Mouse (Mus musculus): ENCODE results near the gene Wipf1. TPM values are rescaled to one million over a fixed set of nuclear protein-coding genes. Genes with fewer than 3 reads are reported as not detected.

The Wipf1 gene
- polyA plus RNA-seq, 1 experiment, result 143 TPM

DNA sequence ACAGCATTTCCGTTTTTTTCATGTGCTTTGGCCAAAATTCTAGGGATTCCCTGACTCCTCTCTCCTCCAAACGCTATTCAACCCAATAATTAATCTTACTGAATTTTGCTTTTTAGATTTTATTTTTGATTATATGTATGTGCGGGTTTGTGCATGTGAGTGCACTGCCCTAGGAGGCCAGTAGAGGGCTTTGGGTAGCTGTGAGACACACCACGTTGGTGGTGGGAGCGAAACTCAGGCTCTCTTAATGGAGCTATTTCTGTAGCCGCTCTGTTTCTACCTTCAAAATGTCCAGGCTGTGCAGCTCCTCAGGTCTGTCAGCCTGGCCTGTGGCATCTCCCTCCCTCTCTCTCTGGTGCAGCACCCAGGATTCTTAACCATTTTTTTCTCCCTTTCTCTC, 50.7 kb downstream of the Wipf1 start:
- Histone ChIP-seq H3K27ac (ENCODE audit: insufficient read depth, low read depth, low read length) (no peak overlapping the region), H3K4me1 (ENCODE audit: control insufficient read depth, insufficient read depth, low read length) (peaks cover 56% of the 10 kb centered on the region), H3K4me3 (ENCODE audit: insufficient read depth, low read length) (no peak overlapping the region)
- TF ChIP-seq CTCF (IDR thresholded peaks at IDR 0.05; ENCODE audit: low read depth, low read length), result peak; percentile 47
- TF ChIP-seq POLR2A (IDR thresholded peaks at IDR 0.05; ENCODE audit: borderline replicate concordance, low read depth, low read length), result no peak

DNA sequence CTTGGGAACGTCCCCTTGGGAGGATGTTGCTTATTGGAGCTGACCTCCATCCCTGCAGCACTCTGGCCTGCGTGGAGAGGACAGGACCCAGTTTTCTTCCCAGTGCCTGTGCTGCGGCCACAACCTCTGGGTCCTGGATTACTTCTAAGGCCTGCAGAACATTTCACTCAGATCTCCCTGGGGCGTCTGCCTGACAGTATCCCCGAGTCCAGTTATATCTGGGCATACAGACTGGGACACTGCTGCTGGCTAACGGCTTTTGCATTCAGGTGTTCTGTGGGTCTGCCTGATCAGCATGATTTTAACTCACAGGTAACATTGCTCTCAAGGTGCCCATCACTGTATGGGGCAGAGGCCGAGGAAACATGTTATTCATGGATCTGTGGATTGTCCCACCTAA, 52.0 kb downstream of the Wipf1 start:
- Histone ChIP-seq H3K27ac (ENCODE audit: insufficient read depth, low read depth, low read length) (0 out of 2 replicates have a peak overlapping the region, but pooled peaks have one; percentile 61), H3K4me1 (ENCODE audit: control insufficient read depth, insufficient read depth, low read length) (peaks cover 49% of the 10 kb centered on the region), H3K4me3 (ENCODE audit: insufficient read depth, low read length) (no peak overlapping the region)
- no peak for TF ChIP-seq CTCF (IDR thresholded peaks at IDR 0.05; ENCODE audit: low read depth, low read length)
- TF ChIP-seq POLR2A (IDR thresholded peaks at IDR 0.05; ENCODE audit: borderline replicate concordance, low read depth, low read length), result no peak

- TF ChIP-seq POLR2A (IDR thresholded peaks at IDR 0.05; ENCODE audit: borderline replicate concordance, low read depth, low read length), result no peak
- no peak for TF ChIP-seq CTCF (IDR thresholded peaks at IDR 0.05; ENCODE audit: low read depth, low read length)
- peaks cover 55% of the 10 kb centered on the region for H3K4me1 ChIP-seq (ENCODE audit: control insufficient read depth, insufficient read depth, low read length)
- H3K27ac ChIP-seq (ENCODE audit: insufficient read depth, low read depth, low read length), result peak overlapping the region; percentile 61
- no peak overlapping the region for H3K4me3 ChIP-seq (ENCODE audit: insufficient read depth, low read length)
Observed at GRCm38 (mm10) chr2:73475519-73475918, 54.0 kb downstream of the Wipf1 start.

- peak; percentile 51 for TF ChIP-seq CTCF (IDR thresholded peaks at IDR 0.05; ENCODE audit: low read depth, low read length)
- no peak for TF ChIP-seq POLR2A (IDR thresholded peaks at IDR 0.05; ENCODE audit: borderline replicate concordance, low read depth, low read length)
- H3K27ac ChIP-seq (ENCODE audit: insufficient read depth, low read depth, low read length), result no peak overlapping the region
- H3K4me3 ChIP-seq (ENCODE audit: insufficient read depth, low read length), result no peak overlapping the region
- peaks cover 65% of the 10 kb centered on the region for H3K4me1 ChIP-seq (ENCODE audit: control insufficient read depth, insufficient read depth, low read length)
Observed at GRCm38 (mm10) chr2:73472130-73472529, 57.4 kb downstream of the Wipf1 start.

DNA sequence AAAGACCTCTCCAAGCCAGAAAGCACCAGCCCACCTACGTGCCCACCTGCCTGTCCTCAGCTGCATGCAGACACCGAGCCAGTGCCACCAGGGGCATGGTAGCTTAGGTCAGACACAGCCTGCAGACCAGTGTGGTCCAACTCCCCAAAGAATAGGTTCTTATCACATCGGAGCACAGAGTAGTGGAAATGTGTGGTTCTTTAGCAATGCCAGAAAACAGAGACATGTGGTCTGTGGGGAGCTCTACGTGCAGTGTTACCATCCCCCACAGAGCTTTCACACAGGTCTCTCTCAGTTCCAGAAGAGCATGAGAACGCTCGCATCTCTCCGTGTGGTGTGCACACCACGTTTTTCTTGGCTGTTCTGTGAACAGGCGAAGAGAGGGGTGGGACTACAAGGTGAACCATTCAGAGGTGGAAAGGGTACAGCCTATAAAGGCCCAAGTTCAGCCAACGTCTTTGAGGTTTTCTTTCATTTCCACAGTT, 59.3 kb downstream of the Wipf1 start:
- peak overlapping the region; percentile 2; the same call in 1 of the 2 replicates for H3K27ac ChIP-seq (ENCODE audit: insufficient read depth, low read depth, low read length)
- no peak overlapping the region for H3K4me3 ChIP-seq (ENCODE audit: insufficient read depth, low read length)
- no peak for TF ChIP-seq POLR2A (IDR thresholded peaks at IDR 0.05; ENCODE audit: borderline replicate concordance, low read depth, low read length)
- TF ChIP-seq CTCF (IDR thresholded peaks at IDR 0.05; ENCODE audit: low read depth, low read length), result no peak
- peaks cover 66% of the 10 kb centered on the region for H3K4me1 ChIP-seq (ENCODE audit: control insufficient read depth, insufficient read depth, low read length)

DNA sequence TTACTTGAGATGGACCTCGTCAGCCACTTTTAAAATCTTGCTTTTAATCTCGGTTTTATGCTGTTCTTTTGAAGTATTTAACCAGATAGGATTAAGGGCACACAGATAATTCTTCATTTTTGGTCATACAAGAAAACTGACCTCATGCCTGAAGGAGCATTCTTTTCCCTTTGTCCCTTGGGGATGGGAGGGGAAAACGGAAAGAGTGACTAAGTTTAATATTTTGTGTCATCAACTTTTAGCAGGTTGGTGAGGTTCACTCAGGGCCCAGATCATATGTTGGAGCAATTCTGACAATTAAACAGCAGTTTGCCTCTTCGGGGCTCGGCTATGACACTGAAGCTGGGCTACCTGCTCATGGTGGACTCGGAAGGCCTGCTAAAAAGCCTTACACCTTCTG, 60.0 kb downstream of the Wipf1 start:
- Histone ChIP-seq H3K27ac (ENCODE audit: insufficient read depth, low read depth, low read length) (no peak overlapping the region), H3K4me1 (ENCODE audit: control insufficient read depth, insufficient read depth, low read length) (peaks cover 64% of the 10 kb centered on the region)

GRCm38 (mm10) chr2:73468993-73469392, 60.5 kb downstream of the Wipf1 start:
- Histone ChIP-seq H3K4me3 (ENCODE audit: insufficient read depth, low read length) (no peak overlapping the region), H3K4me1 (ENCODE audit: control insufficient read depth, insufficient read depth, low read length) (peaks cover 63% of the 10 kb centered on the region), H3K27ac (ENCODE audit: insufficient read depth, low read depth, low read length) (no peak overlapping the region)
- TF ChIP-seq CTCF (IDR thresholded peaks at IDR 0.05; ENCODE audit: low read depth, low read length), result no peak
- TF ChIP-seq POLR2A (IDR thresholded peaks at IDR 0.05; ENCODE audit: borderline replicate concordance, low read depth, low read length), result no peak

More for the DNA sequence above, 60.0 kb downstream of the Wipf1 start:
- H3K4me3 ChIP-seq (ENCODE audit: insufficient read depth, low read length), result no peak overlapping the region
- TF ChIP-seq POLR2A (IDR thresholded peaks at IDR 0.05; ENCODE audit: borderline replicate concordance, low read depth, low read length), result no peak
- no peak for TF ChIP-seq CTCF (IDR thresholded peaks at IDR 0.05; ENCODE audit: low read depth, low read length)

GRCm38 (mm10) chr2:73467071-73467851, 62.3 kb downstream of the Wipf1 start:
- H3K27ac ChIP-seq (ENCODE audit: insufficient read depth, low read depth, low read length), result no peak overlapping the region
- no peak overlapping the region for H3K4me3 ChIP-seq (ENCODE audit: insufficient read depth, low read length)
- TF ChIP-seq POLR2A (IDR thresholded peaks at IDR 0.05; ENCODE audit: borderline replicate concordance, low read depth, low read length) (no peak), CTCF (IDR thresholded peaks at IDR 0.05; ENCODE audit: low read depth, low read length) (no peak)
- peaks cover 72% of the 10 kb centered on the region for H3K4me1 ChIP-seq (ENCODE audit: control insufficient read depth, insufficient read depth, low read length)

DNA sequence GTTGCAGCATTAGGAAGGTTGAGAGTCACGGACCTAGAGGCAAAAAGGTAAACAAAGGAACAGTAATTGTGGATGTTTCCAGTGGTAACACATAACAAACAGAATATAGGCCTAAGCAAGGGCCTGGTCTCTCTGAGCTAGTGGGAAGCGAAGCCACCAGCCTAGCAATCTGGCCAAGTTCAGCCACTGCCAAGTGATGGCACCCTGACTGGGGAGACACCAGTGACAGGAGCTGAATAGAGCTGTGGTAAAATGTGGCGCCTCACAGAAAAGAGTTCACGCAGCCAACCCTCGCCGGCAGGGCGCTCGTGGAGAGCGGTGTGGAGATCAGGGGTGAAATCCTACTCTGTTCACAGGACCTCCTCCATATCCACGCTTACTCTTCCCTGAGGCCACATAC, 63.1 kb downstream of the Wipf1 start:
- Histone ChIP-seq H3K27ac (ENCODE audit: insufficient read depth, low read depth, low read length) (no peak overlapping the region), H3K4me3 (ENCODE audit: insufficient read depth, low read length) (no peak overlapping the region), H3K4me1 (ENCODE audit: control insufficient read depth, insufficient read depth, low read length) (peaks cover 75% of the 10 kb centered on the region)
- no peak for TF ChIP-seq POLR2A (IDR thresholded peaks at IDR 0.05; ENCODE audit: borderline replicate concordance, low read depth, low read length)
- TF ChIP-seq CTCF (IDR thresholded peaks at IDR 0.05; ENCODE audit: low read depth, low read length), result no peak

DNA sequence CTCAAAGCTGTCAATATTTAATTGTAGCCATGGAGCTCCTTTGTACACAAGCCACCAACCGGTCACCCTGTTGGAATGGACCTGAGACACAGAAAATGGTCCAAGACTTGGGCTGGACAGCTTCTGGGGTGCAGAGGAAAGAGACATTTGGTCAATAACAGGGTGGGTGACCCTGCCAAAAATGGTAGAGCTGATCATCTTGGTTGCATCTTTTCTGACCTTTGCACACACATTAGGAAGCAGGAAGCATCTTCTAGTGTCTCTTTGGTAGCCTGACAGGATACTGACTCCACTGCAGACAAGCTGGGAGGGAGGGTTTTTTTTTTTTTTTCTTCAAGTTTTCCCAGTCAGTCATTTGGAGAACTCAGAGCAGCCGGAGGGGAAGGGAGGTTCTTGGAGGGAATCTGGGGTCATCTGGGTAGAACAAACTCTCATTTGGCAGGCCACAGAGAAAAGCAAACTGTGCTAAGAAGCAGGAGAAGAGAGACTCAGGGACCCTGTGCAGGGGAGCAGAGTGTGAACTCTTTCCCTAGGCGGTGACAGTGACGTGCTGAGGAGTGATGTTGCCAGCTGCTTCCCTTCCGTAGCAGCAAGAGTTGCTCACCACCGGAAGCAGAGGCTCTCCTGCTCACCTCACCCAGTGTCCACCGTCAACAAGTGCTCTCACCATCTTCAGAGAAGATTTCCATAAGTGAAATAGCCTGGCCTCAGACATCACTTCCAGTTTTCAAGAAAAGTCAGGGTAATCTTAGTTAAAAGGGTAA, 65.9 kb downstream of the Wipf1 start:
- Histone ChIP-seq H3K4me3 (ENCODE audit: insufficient read depth, low read length) (no peak overlapping the region), H3K4me1 (ENCODE audit: control insufficient read depth, insufficient read depth, low read length) (peaks cover 53% of the 10 kb centered on the region), H3K27ac (ENCODE audit: insufficient read depth, low read depth, low read length) (peak overlapping the region; percentile 1; the same call in 1 of the 2 replicates)
- TF ChIP-seq CTCF (IDR thresholded peaks at IDR 0.05; ENCODE audit: low read depth, low read length) (no peak), POLR2A (IDR thresholded peaks at IDR 0.05; ENCODE audit: borderline replicate concordance, low read depth, low read length) (no peak)
